Mouse (Mus musculus): ENCODE data around the gene Gas7. TPM values are rescaled to one million over a fixed set of nuclear protein-coding genes. Genes with fewer than 3 reads are reported as not detected.
A peak's percentile ranks its signal among the peaks of the same experiment; 100 is the strongest.

The Gas7 gene
- polyA plus RNA-seq, 1 experiment from 2014 or later: 75.1 TPM

DNA sequence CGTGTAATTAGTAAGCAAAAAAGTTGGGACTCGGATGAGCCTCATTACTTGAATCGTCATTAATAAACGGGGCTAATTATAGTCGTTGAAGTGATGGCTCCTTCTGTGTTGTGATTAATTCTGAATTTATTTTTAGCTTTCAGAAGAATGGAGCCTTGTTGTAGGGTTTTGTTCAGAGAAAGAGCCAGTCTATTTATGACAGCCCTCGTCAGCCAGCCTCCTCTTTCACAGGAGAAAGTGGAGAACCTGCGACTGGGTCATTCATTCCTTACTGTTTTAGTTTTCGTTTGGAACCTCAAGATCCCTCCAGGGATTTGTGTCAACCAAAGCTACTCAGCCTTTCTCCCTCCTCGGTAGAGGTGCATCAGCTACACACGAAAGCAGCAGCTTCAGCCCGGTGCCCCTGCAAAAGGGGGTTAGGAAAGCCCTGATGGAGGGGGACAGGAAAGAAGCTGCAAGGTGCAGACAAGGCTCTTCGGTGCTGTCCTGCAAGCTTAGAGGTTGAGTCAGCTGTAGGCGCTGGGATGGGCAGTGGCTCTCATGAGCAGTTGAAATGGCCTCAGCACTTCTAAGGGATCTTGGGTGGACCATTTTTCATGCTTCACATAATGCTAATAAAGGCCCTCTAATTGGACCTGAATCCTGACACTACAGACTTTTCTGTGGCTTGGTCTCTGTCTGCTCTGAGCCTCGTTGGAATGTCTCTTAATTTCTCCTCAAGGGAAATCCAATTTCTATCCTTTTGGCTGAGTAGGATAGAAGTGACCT is 10.0 kb upstream of the Gas7 start:
- no peaks in the 10 kb centered on the region for H3K36me3 ChIP-seq (ENCODE audit: control insufficient read depth, insufficient read depth)
- 15% methylated on average over 14 of the region's 14 CpGs for WGBS
- no peak overlapping the region for H3K4me2 ChIP-seq (ENCODE audit: low read length)
- H3K9ac ChIP-seq (replicated peaks; ENCODE audit: low read depth, low read length): no peak overlapping the region
- no peaks in the 10 kb centered on the region for H3K9me3 ChIP-seq (ENCODE audit: control insufficient read depth, low read length)
- peaks cover 8% of the 10 kb centered on the region for H3K4me1 ChIP-seq (replicated peaks; ENCODE audit: control insufficient read depth, insufficient read depth, low read length)
- H3K27me3 ChIP-seq (replicated peaks; ENCODE audit: control insufficient read depth, insufficient read depth, low read length): no peaks in the 10 kb centered on the region
- no peak overlapping the region for H3K4me3 ChIP-seq (replicated peaks; ENCODE audit: low read length)
- 0 out of 2 replicates have a peak, but pooled peaks have one; percentile 18 for ATAC-seq
- H3K27ac ChIP-seq (ENCODE audit: low read length): no peak overlapping the region

GRCm38 (mm10) chr11:67451525-67451924 is 3.7 kb upstream of the Gas7 start:
- Histone ChIP-seq H3K4me1 (replicated peaks; ENCODE audit: control insufficient read depth, insufficient read depth, low read length) (peaks cover 6% of the 10 kb centered on the region; the same call in 1 of the 2 replicates), H3K9me3 (ENCODE audit: control insufficient read depth, low read length) (no peaks in the 10 kb centered on the region), H3K4me3 (replicated peaks; ENCODE audit: low read length) (no peak overlapping the region), H3K27me3 (replicated peaks; ENCODE audit: control insufficient read depth, insufficient read depth, low read length) (0 out of 2 replicates have a peak, but pooled peaks cover 2% of the 10 kb centered on the region), H3K36me3 (ENCODE audit: control insufficient read depth, insufficient read depth) (no peaks in the 10 kb centered on the region), H3K27ac (ENCODE audit: low read length) (no peak overlapping the region), H3K9ac (replicated peaks; ENCODE audit: low read depth, low read length) (no peak overlapping the region), H3K4me2 (ENCODE audit: low read length) (no peak overlapping the region)
- no peak for ATAC-seq
- 85% methylated on average over 5 of the region's 5 CpGs for WGBS

DNA sequence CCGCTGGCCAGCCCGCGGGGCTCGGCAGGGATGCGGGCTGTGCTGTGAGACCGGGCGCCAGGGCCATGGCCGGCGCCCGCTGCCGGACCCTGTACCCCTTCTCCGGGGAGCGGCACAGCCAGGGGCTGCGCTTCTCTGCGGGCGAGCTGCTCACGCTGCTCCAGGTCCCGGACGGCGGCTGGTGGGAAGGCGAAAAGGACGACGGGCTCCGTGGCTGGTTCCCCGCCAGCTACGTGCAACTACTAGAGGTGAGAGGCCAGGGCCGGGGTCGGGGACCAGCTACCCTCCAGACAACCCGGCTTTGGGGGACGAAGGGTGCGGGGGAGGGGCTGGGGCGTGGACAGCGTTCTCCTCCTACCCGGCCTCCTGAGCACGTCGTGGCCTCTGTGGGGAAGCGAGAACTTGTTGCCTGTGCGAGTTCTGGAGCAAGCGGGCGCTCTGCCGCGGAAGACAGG is 317 bp downstream of the Gas7 start:
- Histone ChIP-seq H3K4me3 (replicated peaks; ENCODE audit: low read length) (peak overlapping the region; percentile 61), H3K9ac (replicated peaks; ENCODE audit: low read depth, low read length) (peak overlapping the region; percentile 66), H3K36me3 (ENCODE audit: control insufficient read depth, insufficient read depth) (no peaks in the 10 kb centered on the region), H3K9me3 (ENCODE audit: control insufficient read depth, low read length) (no peaks in the 10 kb centered on the region), H3K4me2 (ENCODE audit: low read length) (peak overlapping the region; percentile 95), H3K27me3 (replicated peaks; ENCODE audit: control insufficient read depth, insufficient read depth, low read length) (0 out of 2 replicates have a peak, but pooled peaks cover 2% of the 10 kb centered on the region), H3K27ac (ENCODE audit: low read length) (no peak overlapping the region), H3K4me1 (replicated peaks; ENCODE audit: control insufficient read depth, insufficient read depth, low read length) (peaks cover 6% of the 10 kb centered on the region; the same call in 1 of the 2 replicates)
- peak; percentile 66 for ATAC-seq
- WGBS: 0% methylated on average over 42 of the region's 42 CpGs

DNA sequence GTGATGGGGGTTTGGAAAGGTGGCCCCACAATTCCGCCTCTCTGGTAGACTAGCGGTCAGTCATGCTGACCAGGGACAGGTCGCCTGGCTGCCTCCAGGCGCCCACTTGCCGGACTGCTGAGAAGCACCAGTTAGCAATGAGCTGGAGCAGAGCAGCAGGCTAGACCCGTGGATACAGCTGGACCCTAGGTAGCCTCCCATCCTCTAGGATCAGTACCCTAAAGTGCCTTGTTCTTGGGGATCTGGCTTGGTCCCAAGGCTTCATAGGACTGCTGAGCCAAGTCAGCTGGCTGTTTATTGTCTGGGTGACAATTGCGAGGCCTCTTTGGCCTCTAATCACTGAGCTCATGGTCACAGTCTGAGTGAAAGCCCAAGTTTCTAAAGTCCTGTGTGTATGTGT is 792 bp downstream of the Gas7 start:
- Histone ChIP-seq H3K4me2 (ENCODE audit: low read length) (peak overlapping the region; percentile 95), H3K4me3 (replicated peaks; ENCODE audit: low read length) (peak overlapping the region; percentile 61), H3K36me3 (ENCODE audit: control insufficient read depth, insufficient read depth) (no peaks in the 10 kb centered on the region), H3K27me3 (replicated peaks; ENCODE audit: control insufficient read depth, insufficient read depth, low read length) (0 out of 2 replicates have a peak, but pooled peaks cover 2% of the 10 kb centered on the region), H3K9ac (replicated peaks; ENCODE audit: low read depth, low read length) (peak overlapping the region; percentile 66), H3K27ac (ENCODE audit: low read length) (no peak overlapping the region), H3K4me1 (replicated peaks; ENCODE audit: control insufficient read depth, insufficient read depth, low read length) (peaks cover 6% of the 10 kb centered on the region; the same call in 1 of the 2 replicates), H3K9me3 (ENCODE audit: control insufficient read depth, low read length) (no peaks in the 10 kb centered on the region)
- WGBS: 10% methylated on average over 7 of the region's 7 CpGs
- ATAC-seq: no peak

- H3K9me3 ChIP-seq (ENCODE audit: control insufficient read depth, low read length): no peaks in the 10 kb centered on the region
- H3K4me3 ChIP-seq (replicated peaks; ENCODE audit: low read length): no peak overlapping the region
- no peak for ATAC-seq
- WGBS: 34% methylated on average over 2 of the region's 2 CpGs
- no peak overlapping the region for H3K9ac ChIP-seq (replicated peaks; ENCODE audit: low read depth, low read length)
- no peaks in the 10 kb centered on the region for H3K36me3 ChIP-seq (ENCODE audit: control insufficient read depth, insufficient read depth)
- H3K4me2 ChIP-seq (ENCODE audit: low read length): no peak overlapping the region
- H3K27ac ChIP-seq (ENCODE audit: low read length): no peak overlapping the region
- no peaks in the 10 kb centered on the region for H3K27me3 ChIP-seq (replicated peaks; ENCODE audit: control insufficient read depth, insufficient read depth, low read length)
- peaks cover 10% of the 10 kb centered on the region for H3K4me1 ChIP-seq (replicated peaks; ENCODE audit: control insufficient read depth, insufficient read depth, low read length)
These were observed 2.9 kb downstream of the Gas7 start for GRCm38 (mm10) chr11:67458171-67458570.

- ATAC-seq: no peak
- Histone ChIP-seq H3K4me3 (replicated peaks; ENCODE audit: low read length) (no peak overlapping the region), H3K9ac (replicated peaks; ENCODE audit: low read depth, low read length) (no peak overlapping the region), H3K9me3 (ENCODE audit: control insufficient read depth, low read length) (no peaks in the 10 kb centered on the region), H3K4me2 (ENCODE audit: low read length) (no peak overlapping the region), H3K36me3 (ENCODE audit: control insufficient read depth, insufficient read depth) (no peaks in the 10 kb centered on the region), H3K4me1 (replicated peaks; ENCODE audit: control insufficient read depth, insufficient read depth, low read length) (no peaks in the 10 kb centered on the region), H3K27ac (ENCODE audit: low read length) (no peak overlapping the region), H3K27me3 (replicated peaks; ENCODE audit: control insufficient read depth, insufficient read depth, low read length) (no peaks in the 10 kb centered on the region)
- 63% methylated on average over 4 of the region's 4 CpGs for WGBS
These were observed 11.9 kb downstream of the Gas7 start for GRCm38 (mm10) chr11:67467132-67467531.

DNA sequence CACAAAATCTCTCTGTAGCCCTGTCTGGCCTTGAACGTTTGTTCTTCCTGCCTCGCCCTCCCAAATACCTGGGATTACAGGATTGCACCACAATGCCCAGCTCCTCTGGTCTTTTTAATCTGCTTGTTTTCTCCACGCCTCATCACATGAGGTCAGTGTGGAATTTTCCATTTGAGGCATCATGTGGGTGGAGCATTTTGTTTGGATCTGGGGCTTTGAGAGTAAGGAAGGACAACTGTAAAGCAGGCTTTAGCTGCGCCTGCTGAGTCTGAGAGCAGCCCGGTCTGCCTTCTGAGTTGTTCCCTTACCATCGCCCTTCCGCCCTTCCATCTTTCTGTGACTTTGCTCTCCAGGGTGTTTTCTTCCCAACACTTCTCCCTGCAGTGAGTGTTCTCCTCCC is 13.6 kb downstream of the Gas7 start:
- H3K27me3 ChIP-seq (replicated peaks; ENCODE audit: control insufficient read depth, insufficient read depth, low read length): no peaks in the 10 kb centered on the region
- no peak overlapping the region for H3K4me2 ChIP-seq (ENCODE audit: low read length)
- no peaks in the 10 kb centered on the region for H3K4me1 ChIP-seq (replicated peaks; ENCODE audit: control insufficient read depth, insufficient read depth, low read length)
- H3K4me3 ChIP-seq (replicated peaks; ENCODE audit: low read length): no peak overlapping the region
- no peaks in the 10 kb centered on the region for H3K36me3 ChIP-seq (ENCODE audit: control insufficient read depth, insufficient read depth)
- no peak for ATAC-seq
- no peaks in the 10 kb centered on the region for H3K9me3 ChIP-seq (ENCODE audit: control insufficient read depth, low read length)
- no peak overlapping the region for H3K9ac ChIP-seq (replicated peaks; ENCODE audit: low read depth, low read length)
- 65% methylated on average over 7 of the region's 7 CpGs for WGBS
- H3K27ac ChIP-seq (ENCODE audit: low read length): no peak overlapping the region

DNA sequence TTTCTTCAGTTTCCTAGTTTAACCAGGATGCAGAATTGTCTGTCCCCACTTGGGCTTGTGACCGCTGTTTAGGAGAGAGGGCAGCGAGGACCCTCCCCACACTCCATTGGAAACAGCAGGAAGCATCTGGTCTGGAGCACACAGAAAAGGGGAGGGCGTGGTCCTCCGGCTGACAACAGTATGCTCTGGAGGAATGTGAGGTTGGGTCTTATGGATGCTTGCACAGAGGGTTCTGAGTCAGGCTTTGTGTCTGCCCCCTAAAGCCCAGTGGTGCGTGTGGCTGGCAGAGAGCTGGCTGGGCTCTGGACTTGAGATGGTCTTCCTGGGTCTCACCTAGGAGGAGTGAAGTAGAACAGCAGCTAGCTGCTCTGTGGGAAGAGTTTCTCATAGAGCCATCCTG is 19.4 kb downstream of the Gas7 start:
- Histone ChIP-seq H3K4me1 (replicated peaks; ENCODE audit: control insufficient read depth, insufficient read depth, low read length) (no peaks in the 10 kb centered on the region), H3K4me3 (replicated peaks; ENCODE audit: low read length) (no peak overlapping the region), H3K36me3 (ENCODE audit: control insufficient read depth, insufficient read depth) (no peaks in the 10 kb centered on the region), H3K4me2 (ENCODE audit: low read length) (no peak overlapping the region), H3K27ac (ENCODE audit: low read length) (no peak overlapping the region), H3K27me3 (replicated peaks; ENCODE audit: control insufficient read depth, insufficient read depth, low read length) (no peaks in the 10 kb centered on the region), H3K9ac (replicated peaks; ENCODE audit: low read depth, low read length) (no peak overlapping the region), H3K9me3 (ENCODE audit: control insufficient read depth, low read length) (no peaks in the 10 kb centered on the region)
- ATAC-seq: no peak
- WGBS: 58% methylated on average over 5 of the region's 5 CpGs

DNA sequence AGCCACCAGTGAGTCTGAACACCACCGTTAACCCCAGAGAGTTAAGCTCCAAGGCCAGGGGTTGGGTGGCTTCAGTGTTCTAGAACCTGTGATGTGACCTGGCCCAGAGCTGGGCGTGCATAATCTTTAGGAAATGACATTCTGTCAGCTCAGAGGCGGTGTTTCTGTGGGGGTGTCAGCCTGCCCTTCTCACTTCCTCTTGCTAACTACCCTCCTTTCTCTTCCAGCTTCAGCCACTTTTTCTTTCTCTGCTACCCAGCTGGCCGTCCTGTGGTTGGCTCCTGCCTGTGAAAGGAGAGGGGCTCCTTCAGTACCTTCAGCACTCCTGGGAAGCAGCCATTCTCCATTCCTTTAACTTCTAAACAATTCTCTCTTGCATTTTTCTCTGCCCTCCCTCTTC is 24.3 kb downstream of the Gas7 start:
- H3K4me1 ChIP-seq (replicated peaks; ENCODE audit: control insufficient read depth, insufficient read depth, low read length): 0 out of 2 replicates have a peak, but pooled peaks cover 3% of the 10 kb centered on the region
- no peaks in the 10 kb centered on the region for H3K9me3 ChIP-seq (ENCODE audit: control insufficient read depth, low read length)
- WGBS: 45% methylated on average over 4 of the region's 4 CpGs
- no peaks in the 10 kb centered on the region for H3K27me3 ChIP-seq (replicated peaks; ENCODE audit: control insufficient read depth, insufficient read depth, low read length)
- no peak for ATAC-seq
- H3K27ac ChIP-seq (ENCODE audit: low read length): no peak overlapping the region
- no peak overlapping the region for H3K9ac ChIP-seq (replicated peaks; ENCODE audit: low read depth, low read length)
- H3K4me3 ChIP-seq (replicated peaks; ENCODE audit: low read length): no peak overlapping the region
- H3K36me3 ChIP-seq (ENCODE audit: control insufficient read depth, insufficient read depth): no peaks in the 10 kb centered on the region
- no peak overlapping the region for H3K4me2 ChIP-seq (ENCODE audit: low read length)
